Mouse (Mus musculus) forebrain, embryonic 11.5 days (tissue): ENCODE data around the gene C130073F10Rik. TPM values are rescaled to one million over a fixed set of nuclear protein-coding genes. Genes with fewer than 3 reads are reported as not detected.
"Not testable (repeated sequence)": the region's sequence is repeated elsewhere in the genome, so short reads cannot be mapped to it uniquely, and the experiment has no call there.

ENCODE experiments used
- ATAC-seq: fragments of 200-750 bp; cut with Nextera tagmentation; replicated peaks from 2 replicates; pipeline ENCODE4 v1.8.0; 2017; ENCODE audit warnings: moderate TSS enrichment; ENCODE audit not compliant: low FRiP score
- DNase-seq: peaks from one replicate; pipeline ENCODE4 v3.0.0-alpha.2; 2017; ENCODE audit warnings: low spot score
- H3K27ac ChIP-seq: fragments of 300-500 bp; sonication (generic); 2 replicates; pipeline ENCODE4 v1.5.1; 2014; ENCODE audit warnings: low read depth, low read length
- H3K27me3 ChIP-seq: fragments of 300-500 bp; sonication (generic); 2 replicates; pipeline ENCODE4 v1.6.1; 2014; ENCODE audit warnings: mild to moderate bottlenecking, low read length, mixed read lengths; ENCODE audit not compliant: control insufficient read depth, insufficient read depth
- H3K36me3 ChIP-seq: fragments of 300-500 bp; sonication (generic); 2 replicates; pipeline ENCODE4 v1.6.1; 2014; ENCODE audit warnings: mild to moderate bottlenecking, low read length, moderate library complexity, mixed read lengths; ENCODE audit not compliant: control insufficient read depth, insufficient read depth
- H3K4me1 ChIP-seq: fragments of 300-500 bp; sonication (generic); replicated peaks from 2 replicates; pipeline ENCODE4 v1.6.1; 2014; ENCODE audit warnings: low read length, mixed read lengths; ENCODE audit not compliant: control insufficient read depth, insufficient read depth
- H3K4me2 ChIP-seq: fragments of 300-500 bp; sonication (generic); 2 replicates; pipeline ENCODE4 v1.6.1; 2014; ENCODE audit warnings: low read depth, mild to moderate bottlenecking, low read length, moderate library complexity, mixed read lengths; ENCODE audit not compliant: severe bottlenecking
- H3K4me3 ChIP-seq: fragments of 300-500 bp; sonication (generic); 2 replicates; pipeline ENCODE4 v1.5.1; 2014; ENCODE audit warnings: low read depth, low read length
- H3K9ac ChIP-seq: fragments of 300-500 bp; sonication (generic); 2 replicates; pipeline ENCODE4 v1.6.1; 2014; ENCODE audit warnings: low read length
- H3K9me3 ChIP-seq: fragments of 300-500 bp; sonication (generic); 2 replicates; pipeline ENCODE4 v1.6.1; 2016; ENCODE audit warnings: low read length, mixed read lengths; ENCODE audit not compliant: control insufficient read depth
- WGBS: fragments of 180-500 bp; shearing (Covaris S2); extraction: QIAGEN DNeasy Blood & Tissue Kit; methylation state at CpG from one replicate; pipeline ENCODE4 v1.1.7; 2014; 5-methylcytosine and 5-hydroxymethylcytosine counted together
- polyA plus RNA-seq: library from polyadenylated mRNA; unstranded; fragments of >200 nt; fragmentation: Nextera tagmentation; extraction: Ambion mirVana; gene quantifications from 2 replicates; pipeline ENCODE4 v1.2.1, GENCODE M21; 2014

The C130073F10Rik gene
- not detected in 2 replicates for polyA plus RNA-seq

DNA sequence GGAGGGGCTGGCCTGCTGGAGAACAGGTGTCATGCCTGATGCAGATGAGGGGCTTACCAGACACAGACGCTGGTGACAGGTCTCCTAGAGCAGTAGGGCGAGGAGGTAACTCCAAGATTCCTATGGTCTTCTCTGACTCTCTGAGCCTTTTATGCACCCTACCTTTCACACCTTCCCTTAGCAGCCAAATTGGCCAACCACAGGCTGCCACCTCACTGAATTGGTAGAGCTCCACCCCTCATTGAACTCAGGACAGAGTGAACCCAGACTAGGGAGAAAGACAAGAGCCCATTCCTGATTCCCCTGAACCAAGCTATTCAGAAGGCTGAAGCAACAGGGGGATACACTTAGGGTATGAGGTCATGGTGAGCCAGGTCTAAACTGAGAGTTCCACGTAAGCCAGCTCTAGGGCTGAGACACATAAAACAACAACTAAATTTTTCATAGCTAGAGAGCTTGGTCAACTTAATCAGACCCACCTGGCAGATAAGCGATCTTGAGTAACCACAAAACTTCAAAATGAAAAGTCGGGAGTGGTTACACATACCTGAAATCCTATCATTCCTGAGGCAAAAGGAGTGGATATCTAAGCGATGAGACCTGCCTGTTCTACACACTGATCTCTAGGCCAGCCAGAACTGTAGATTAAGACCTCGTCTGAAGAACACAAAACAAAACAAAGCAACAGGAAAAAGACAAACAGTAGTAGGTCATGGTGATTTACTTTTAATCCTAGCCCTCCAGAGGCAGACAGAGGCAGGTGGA, at the start of gene C130073F10Rik:
Gene C130073F10Rik, minus strand, starts transcription at position 134 of the 765 bp plus-strand sequence.
- DNase-seq (no peak), ATAC-seq (no peak)
- WGBS: 79% methylated on average over 7 of the region's 7 CpGs
- H3K36me3 ChIP-seq: no peaks in the 10 kb centered on the region
- H3K4me1 ChIP-seq: no peaks in the 10 kb centered on the region
- H3K9me3 ChIP-seq: no peaks in the 10 kb centered on the region
- no peak within 1 kb of the TSS for H3K4me3 ChIP-seq
- H3K27ac ChIP-seq: no peak within 1 kb of the TSS
- no peaks in the 10 kb centered on the region for H3K27me3 ChIP-seq
- H3K4me2 ChIP-seq: no peak within 1 kb of the TSS
- no peak within 1 kb of the TSS for H3K9ac ChIP-seq

DNA sequence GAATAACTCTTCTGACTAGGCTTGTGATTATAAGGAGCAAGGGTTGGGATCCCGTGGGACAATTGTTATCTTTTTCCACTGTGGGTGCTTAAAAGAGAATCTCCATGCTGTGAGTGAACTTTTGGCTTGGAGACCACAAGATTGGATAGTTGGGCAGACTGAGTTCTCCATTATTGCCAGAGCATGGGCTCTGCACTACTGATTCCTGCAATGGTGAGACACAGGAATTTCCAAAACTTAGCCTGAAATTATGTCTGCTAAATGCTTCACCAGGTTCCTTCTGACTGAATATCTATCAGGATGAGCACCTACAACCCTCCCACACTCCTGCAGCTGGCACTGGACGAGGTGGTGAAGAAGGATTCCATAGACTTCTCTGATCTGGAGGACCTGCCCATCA, 46.5 kb upstream of the C130073F10Rik start, which contains the start of gene Gm12794:
Gene Gm12794, plus strand, starts transcription at position 301 of the 400 bp plus-strand sequence.
- not testable (repeated sequence) for H3K4me2 ChIP-seq, H3K36me3 ChIP-seq, ATAC-seq, H3K27me3 ChIP-seq, H3K9me3 ChIP-seq, H3K4me3 ChIP-seq, DNase-seq, H3K27ac ChIP-seq, H3K9ac ChIP-seq, H3K4me1 ChIP-seq
- 86% methylated on average over 1 of the region's 2 CpGs for WGBS

GRCm38 (mm10) chr4:101908821-101909220, 15.2 kb upstream of the C130073F10Rik start, which contains the start of gene Gm12800:
TSS of gene Gm12800 (plus strand) at chr4:101909121.
- not testable (repeated sequence) for H3K27ac ChIP-seq, H3K9me3 ChIP-seq, H3K9ac ChIP-seq, H3K36me3 ChIP-seq, H3K27me3 ChIP-seq, H3K4me1 ChIP-seq, H3K4me2 ChIP-seq, H3K4me3 ChIP-seq, DNase-seq, ATAC-seq
- WGBS: 98% methylated on average over 2 of the region's 2 CpGs

DNA sequence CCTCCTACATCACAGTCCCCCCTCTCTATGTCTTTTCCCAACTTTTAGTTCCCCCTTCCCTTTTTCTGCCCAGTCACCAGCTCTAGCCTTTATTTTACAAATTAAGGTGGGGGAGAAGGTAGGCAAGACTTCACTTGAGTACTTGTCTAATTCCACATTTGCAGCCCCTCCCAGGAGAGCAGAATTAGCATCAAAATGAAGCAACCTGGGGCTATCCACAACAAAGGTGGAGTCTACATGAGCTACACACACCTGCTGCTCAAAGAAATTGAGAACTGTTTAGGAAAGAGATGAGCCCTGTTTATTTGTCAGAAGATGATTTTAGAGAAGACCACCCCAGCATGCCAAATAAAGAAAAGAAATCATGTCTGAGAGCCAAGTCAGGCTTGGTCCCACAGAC, 4.2 kb downstream of the C130073F10Rik start:
- Histone ChIP-seq H3K4me1 (no peaks in the 10 kb centered on the region), H3K27me3 (no peaks in the 10 kb centered on the region), H3K36me3 (no peaks in the 10 kb centered on the region), H3K9me3 (no peaks in the 10 kb centered on the region), H3K4me2 (no peak overlapping the region), H3K9ac (no peak overlapping the region), H3K27ac (no peak overlapping the region), H3K4me3 (no peak overlapping the region)
- DNase-seq (no peak), ATAC-seq (no peak)

DNA sequence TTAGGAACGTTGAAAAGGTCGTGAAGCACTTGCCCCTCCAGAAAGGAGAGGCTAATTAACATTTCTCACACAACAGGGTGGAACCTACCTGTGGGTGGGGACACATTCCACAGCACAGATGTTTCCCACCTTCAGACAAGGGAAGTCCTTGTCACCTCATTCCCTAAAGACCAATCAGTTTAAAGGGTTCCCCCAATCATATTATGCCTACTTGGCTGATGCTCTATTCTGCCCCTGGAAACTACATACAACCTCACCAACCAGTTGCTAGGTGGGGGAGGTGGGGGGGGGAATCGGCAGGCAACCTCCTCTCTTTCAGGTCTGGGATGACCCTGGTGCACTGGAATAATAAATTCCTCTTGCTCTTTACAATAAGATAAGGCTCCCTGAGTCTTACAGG, 9.9 kb downstream of the C130073F10Rik start:
- Histone ChIP-seq H3K4me2 (no peak overlapping the region), H3K9ac (no peak overlapping the region), H3K9me3 (no peaks in the 10 kb centered on the region), H3K27ac (no peak overlapping the region), H3K36me3 (no peaks in the 10 kb centered on the region), H3K4me3 (no peak overlapping the region), H3K27me3 (no peaks in the 10 kb centered on the region), H3K4me1 (no peaks in the 10 kb centered on the region)
- DNase-seq (no peak), ATAC-seq (no peak)
- WGBS: 46% methylated on average over 3 of the region's 3 CpGs

DNA sequence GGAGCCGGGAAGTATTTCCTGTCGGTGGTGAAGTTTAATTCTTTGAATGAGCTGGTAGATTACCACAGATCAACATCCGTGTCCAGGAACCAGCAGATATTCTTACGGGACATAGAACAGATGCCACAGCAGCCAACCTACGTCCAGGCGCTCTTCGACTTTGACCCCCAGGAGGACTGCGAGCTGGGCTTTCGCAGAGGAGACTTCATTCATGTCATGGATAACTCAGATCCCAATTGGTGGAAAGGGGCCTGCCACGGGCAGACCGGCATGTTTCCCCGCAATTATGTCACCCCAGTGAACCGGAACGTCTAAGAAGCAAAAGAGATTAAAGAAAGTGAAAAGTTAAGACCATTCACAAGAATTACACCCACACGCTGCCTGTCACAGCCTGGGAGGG, 17.9 kb downstream of the C130073F10Rik start:
- ATAC-seq, H3K36me3 ChIP-seq, H3K27ac ChIP-seq, H3K9me3 ChIP-seq, DNase-seq, H3K27me3 ChIP-seq, H3K4me3 ChIP-seq, H3K4me1 ChIP-seq, H3K9ac ChIP-seq, H3K4me2 ChIP-seq: not testable (repeated sequence)
- 91% methylated on average over 15 of the region's 15 CpGs for whole genome bisulfite sequencing

- not testable (repeated sequence) for H3K9ac ChIP-seq, H3K27ac ChIP-seq, H3K27me3 ChIP-seq, DNase-seq, H3K4me2 ChIP-seq, H3K36me3 ChIP-seq, H3K9me3 ChIP-seq, H3K4me1 ChIP-seq, ATAC-seq, H3K4me3 ChIP-seq
- 76% methylated on average over 2 of the region's 2 CpGs for WGBS
Observed at GRCm38 (mm10) chr4:101872031-101872430, 21.6 kb downstream of the C130073F10Rik start.

DNA sequence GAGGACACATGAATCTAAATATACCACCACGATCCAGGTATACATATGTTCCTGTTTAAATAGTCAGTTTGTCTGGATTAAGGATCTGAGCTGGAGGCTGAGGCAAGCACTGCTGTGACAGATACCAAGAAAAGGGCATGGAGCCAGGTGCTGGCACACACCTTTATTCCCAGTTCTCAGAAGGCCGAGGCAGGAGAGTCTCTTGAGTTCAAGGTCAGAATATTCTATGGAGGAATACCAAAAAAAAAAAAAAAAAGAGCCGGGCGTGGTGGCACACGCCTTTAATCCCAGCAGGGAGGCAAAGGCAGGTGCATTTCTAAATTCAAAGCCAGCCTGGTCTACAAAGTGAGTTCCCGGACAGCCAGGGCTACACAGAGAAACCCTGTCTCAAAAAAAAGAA, 31.3 kb downstream of the C130073F10Rik start:
- Histone ChIP-seq H3K27ac (no peak overlapping the region), H3K9ac (no peak overlapping the region), H3K4me2 (no peak overlapping the region), H3K4me3 (no peak overlapping the region), H3K36me3 (no peaks in the 10 kb centered on the region), H3K9me3 (no peaks in the 10 kb centered on the region), H3K4me1 (no peaks in the 10 kb centered on the region), H3K27me3 (no peaks in the 10 kb centered on the region)
- DNase-seq (no peak), ATAC-seq (no peak)
- WGBS: 91% methylated on average over 4 of the region's 6 CpGs

DNA sequence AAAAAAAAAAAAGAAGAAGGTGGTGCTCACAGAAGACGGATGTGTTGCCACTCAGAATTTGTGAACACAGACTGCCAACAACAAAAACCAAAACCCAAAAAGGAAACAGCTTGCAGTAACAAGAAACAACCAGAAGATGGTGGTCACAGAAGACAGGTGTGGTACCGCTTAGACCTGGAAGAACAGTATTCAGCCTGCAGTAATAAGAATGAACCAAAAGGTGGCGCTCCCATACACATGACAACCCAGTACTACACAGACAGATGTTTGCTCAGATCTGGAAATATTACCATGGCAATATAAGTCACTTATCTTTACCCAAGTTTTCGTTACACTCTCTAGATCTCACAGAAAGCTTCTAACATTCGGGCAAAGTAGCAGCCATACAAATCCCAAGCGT, 32.7 kb downstream of the C130073F10Rik start:
- H3K4me2 ChIP-seq: no peak overlapping the region
- no peaks in the 10 kb centered on the region for H3K4me1 ChIP-seq
- ATAC-seq (no peak), DNase-seq (no peak)
- H3K9ac ChIP-seq: no peak overlapping the region
- WGBS: 47% methylated on average over 6 of the region's 6 CpGs
- no peaks in the 10 kb centered on the region for H3K36me3 ChIP-seq
- no peak overlapping the region for H3K4me3 ChIP-seq
- no peaks in the 10 kb centered on the region for H3K9me3 ChIP-seq
- H3K27ac ChIP-seq: no peak overlapping the region
- H3K27me3 ChIP-seq: no peaks in the 10 kb centered on the region
